Mouse (Mus musculus) small intestine, adult 2 months (tissue): ENCODE measurements around the gene Fam13a. TPM values are rescaled to one million over a fixed set of nuclear protein-coding genes. Genes with fewer than 3 reads are reported as not detected.
A peak's percentile ranks its signal among the peaks of the same experiment; 100 is the strongest.

Experiments
- H3K27ac ChIP-seq: fragments of 200-500 bp; 2 replicates; pipeline ENCODE4 v1.5.1; 2012; ENCODE audit warnings: low read depth, low read length, control low read depth, inconsistent platforms; ENCODE audit not compliant: insufficient read depth
- H3K27me3 ChIP-seq: fragments of 200-500 bp; 2 replicates; pipeline ENCODE4 v1.6.1; 2012; ENCODE audit warnings: mild to moderate bottlenecking, moderate library complexity, low read length, inconsistent platforms; ENCODE audit not compliant: control insufficient read depth, insufficient read depth
- H3K36me3 ChIP-seq: fragments of 200-500 bp; 2 replicates; pipeline ENCODE4 v1.6.1; 2012; ENCODE audit warnings: mild to moderate bottlenecking, low read length, control low read depth, inconsistent platforms; ENCODE audit not compliant: control insufficient read depth, insufficient read depth
- H3K4me1 ChIP-seq: fragments of 200-500 bp; 2 replicates; pipeline ENCODE4 v1.6.1; 2012; ENCODE audit warnings: low read length, inconsistent platforms, mixed read lengths; ENCODE audit not compliant: control insufficient read depth, insufficient read depth, insufficient read length
- H3K4me3 ChIP-seq: fragments of 200-500 bp; 2 replicates; pipeline ENCODE4 v1.5.1; 2012; ENCODE audit warnings: low read depth, mild to moderate bottlenecking, control low read depth, inconsistent platforms, low read length, moderate library complexity
- CTCF ChIP-seq: fragments of 200-500 bp; IDR thresholded peaks from 2 replicates; pipeline ENCODE4 v1.5.1; 2012; ENCODE audit warnings: low read depth, mild to moderate bottlenecking, control low read depth, inconsistent platforms, low read length, moderate library complexity, mixed read lengths; ENCODE audit not compliant: insufficient replicate concordance, insufficient read length; ENCODE audit errors: extremely low read depth
- POLR2A ChIP-seq: fragments of 200-500 bp; IDR thresholded peaks from 2 replicates; pipeline ENCODE4 v1.6.1; 2012; ENCODE audit warnings: low read depth, mild to moderate bottlenecking, control low read depth, inconsistent platforms, low read length, moderate library complexity
- WGBS: fragments of 180-500 bp; shearing (Covaris S2); methylation state at CpG from one replicate; pipeline ENCODE4 v1.1.7; 2018; 5-methylcytosine and 5-hydroxymethylcytosine counted together
- polyA plus RNA-seq: library from polyadenylated mRNA; depleted of rRNA; stranded (reverse); fragments of >200 nt; gene quantifications from 2 replicates; pipeline ENCODE4 v1.2.3, GENCODE M21; 2012

Gene Fam13a
- polyA plus RNA-seq, 1 experiment = 1.3 TPM

DNA sequence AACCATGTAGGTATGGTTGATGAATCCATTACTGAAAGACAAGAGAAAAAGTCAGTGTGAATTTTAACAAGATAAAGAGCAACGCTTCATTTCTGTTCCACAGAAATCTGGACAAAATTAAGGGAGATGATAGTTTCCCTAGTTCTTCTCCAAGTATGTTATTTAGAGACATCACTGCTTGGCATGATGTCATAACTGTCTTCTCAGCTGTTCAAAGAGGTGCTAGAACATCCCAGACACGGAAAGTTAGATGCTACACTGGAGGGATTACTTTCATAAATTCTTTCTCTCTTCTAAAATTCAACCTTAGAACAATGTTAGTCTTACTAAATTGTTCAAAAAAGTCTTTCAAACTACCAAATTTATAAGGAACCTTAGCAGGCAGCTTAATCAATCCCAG is 63.8 kb downstream of the Fam13a start:
- Histone ChIP-seq H3K4me1 (no peaks in the 10 kb centered on the region), H3K4me3 (no peak overlapping the region), H3K27ac (no peak overlapping the region), H3K36me3 (peaks cover 18% of the 10 kb centered on the region), H3K27me3 (no peaks in the 10 kb centered on the region)
- TF ChIP-seq POLR2A (no peak), CTCF (no peak)
- WGBS = 92% methylated on average over 2 of the region's 2 CpGs

DNA sequence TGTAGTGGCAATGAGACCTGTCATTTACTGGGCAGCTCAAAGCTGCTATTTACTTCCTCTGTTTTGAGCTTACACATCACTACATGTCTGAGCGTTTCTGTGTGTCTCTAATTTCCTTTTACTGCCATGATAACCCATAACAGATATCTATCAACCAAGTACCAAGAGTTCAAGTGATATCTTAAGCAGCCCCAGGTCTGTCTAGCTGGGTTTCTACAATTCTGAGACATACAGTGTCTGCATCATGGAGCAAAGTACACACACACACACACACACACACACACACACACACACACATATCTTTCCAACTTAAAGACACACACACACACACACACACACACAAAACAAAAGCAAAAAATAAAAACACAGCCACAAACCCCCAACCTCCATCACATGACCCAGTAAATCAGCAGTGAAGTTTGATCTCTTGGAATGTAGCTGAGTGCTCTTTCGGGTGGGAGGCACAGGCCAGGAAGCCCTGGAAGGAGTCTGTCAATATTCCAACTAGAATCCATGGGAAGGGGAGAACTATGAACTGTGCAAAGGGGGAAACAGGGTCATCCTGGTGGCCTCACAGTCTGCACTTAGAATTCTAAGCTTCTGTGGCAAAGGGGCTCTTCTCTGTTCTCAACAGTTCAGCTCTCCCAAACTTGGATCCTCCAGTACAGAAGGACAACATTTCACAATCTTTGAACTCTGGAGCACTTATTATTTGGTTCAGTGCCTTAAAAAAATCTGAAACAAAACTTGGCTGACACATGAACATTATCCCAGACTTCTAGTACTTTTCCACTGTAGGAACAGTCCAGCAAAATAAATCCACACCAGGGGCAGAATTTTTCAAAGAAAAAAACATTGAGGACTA is 73.0 kb downstream of the Fam13a start:
- Histone ChIP-seq H3K4me3 (no peak overlapping the region), H3K36me3 (peaks cover 23% of the 10 kb centered on the region), H3K27ac (0 out of 2 replicates have a peak overlapping the region, but pooled peaks have one; percentile 45), H3K4me1 (0 out of 2 replicates have a peak, but pooled peaks cover 2% of the 10 kb centered on the region), H3K27me3 (no peaks in the 10 kb centered on the region)
- TF ChIP-seq CTCF (no peak), POLR2A (no peak)
- 31% methylated on average over 2 of the region's 2 CpGs for WGBS

DNA sequence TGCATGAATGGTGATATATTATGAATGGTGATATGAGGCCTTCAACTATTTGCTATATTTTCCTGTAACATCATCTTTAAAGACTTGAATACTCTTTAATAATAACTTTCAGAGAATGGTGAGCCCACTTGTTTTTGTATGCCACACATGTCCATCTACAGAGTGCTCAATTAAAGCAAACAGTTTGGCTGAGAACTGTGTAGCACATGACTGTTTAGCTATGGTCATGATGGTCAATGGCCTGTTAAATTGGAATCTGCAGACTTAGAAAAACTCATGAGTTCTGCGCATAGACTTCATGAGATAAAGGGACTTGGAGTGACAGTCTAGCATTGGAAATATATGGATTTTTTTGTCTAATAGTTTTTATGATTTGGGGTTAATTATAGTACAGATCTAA is 73.9 kb downstream of the Fam13a start:
- Histone ChIP-seq H3K4me1 (0 out of 2 replicates have a peak, but pooled peaks cover 2% of the 10 kb centered on the region), H3K36me3 (peaks cover 19% of the 10 kb centered on the region), H3K27me3 (no peaks in the 10 kb centered on the region), H3K4me3 (no peak overlapping the region), H3K27ac (no peak overlapping the region)
- WGBS = 94% methylated on average over 1 of the region's 1 CpGs
- TF ChIP-seq POLR2A = no peak
- no peak for TF ChIP-seq CTCF

DNA sequence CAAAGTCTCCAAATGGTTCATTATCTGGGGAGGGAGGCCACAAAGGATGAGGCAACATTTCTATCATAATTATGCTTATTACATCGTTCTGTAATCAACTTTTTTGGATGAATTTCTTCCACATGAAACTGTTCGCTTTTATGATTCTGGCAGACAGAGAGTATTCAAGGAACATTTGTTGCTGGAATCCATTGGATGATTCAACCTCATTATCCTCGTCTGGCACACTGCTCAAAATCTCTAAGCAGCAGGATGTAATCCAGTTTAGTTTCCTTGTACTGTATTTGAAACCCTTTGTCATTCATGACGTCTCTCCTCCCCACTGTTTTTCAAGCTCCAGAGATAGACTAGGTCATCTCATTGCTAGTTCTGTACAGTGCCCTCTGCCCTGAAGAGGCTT is 77.5 kb downstream of the Fam13a start:
- peaks cover 19% of the 10 kb centered on the region for H3K36me3 ChIP-seq
- no peaks in the 10 kb centered on the region for H3K27me3 ChIP-seq
- 0 out of 2 replicates have a peak, but pooled peaks cover 2% of the 10 kb centered on the region for H3K4me1 ChIP-seq
- H3K27ac ChIP-seq = no peak overlapping the region
- H3K4me3 ChIP-seq = no peak overlapping the region
- TF ChIP-seq CTCF = no peak
- WGBS = 65% methylated on average over 4 of the region's 4 CpGs

DNA sequence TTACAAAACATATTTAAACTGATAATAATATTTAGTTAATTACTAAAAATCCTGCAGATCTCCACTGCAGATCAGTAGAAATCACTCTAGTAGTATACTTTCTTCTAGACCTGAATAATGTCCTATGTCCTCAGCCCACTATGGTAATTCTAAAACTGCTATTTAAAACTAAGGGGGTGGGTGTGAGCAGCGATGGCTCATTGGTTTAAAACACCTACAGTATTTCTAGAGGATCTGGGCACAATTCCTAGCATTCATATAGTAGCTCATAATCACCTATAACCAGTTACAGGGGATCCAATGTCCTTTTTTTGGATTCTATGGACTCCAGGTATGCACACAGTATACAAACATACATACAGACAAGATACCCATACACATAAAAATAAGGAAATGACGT is 78.1 kb downstream of the Fam13a start:
- TF ChIP-seq CTCF (no peak), POLR2A (no peak)
- Histone ChIP-seq H3K4me1 (no peaks in the 10 kb centered on the region), H3K36me3 (peaks cover 19% of the 10 kb centered on the region), H3K27me3 (no peaks in the 10 kb centered on the region), H3K27ac (no peak overlapping the region), H3K4me3 (no peak overlapping the region)
- WGBS = 63% methylated on average over 2 of the region's 2 CpGs

DNA sequence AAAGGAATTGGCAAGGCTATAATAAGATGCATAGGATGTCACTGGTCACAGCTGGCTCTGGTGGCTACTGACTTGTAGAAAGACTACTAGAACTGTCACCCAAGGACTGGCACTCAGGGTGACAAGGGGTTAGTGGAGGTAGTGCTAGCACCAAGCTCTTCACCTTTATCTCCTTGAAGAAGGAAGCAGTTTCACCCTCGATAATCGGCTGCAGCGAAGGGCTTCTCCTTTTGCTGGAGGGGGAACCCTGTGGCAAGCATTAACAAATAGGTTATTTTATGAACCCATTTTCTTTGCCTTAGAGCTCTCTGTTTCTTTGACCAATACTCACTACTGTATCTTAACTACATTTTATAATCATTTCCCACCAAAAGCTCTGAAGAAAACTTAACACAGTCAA is 80.4 kb downstream of the Fam13a start:
- no peak for TF ChIP-seq CTCF
- no peak for TF ChIP-seq POLR2A
- H3K36me3 ChIP-seq = peaks cover 21% of the 10 kb centered on the region
- no peaks in the 10 kb centered on the region for H3K27me3 ChIP-seq
- no peaks in the 10 kb centered on the region for H3K4me1 ChIP-seq
- 84% methylated on average over 3 of the region's 3 CpGs for WGBS
- H3K27ac ChIP-seq = no peak overlapping the region
- no peak overlapping the region for H3K4me3 ChIP-seq

DNA sequence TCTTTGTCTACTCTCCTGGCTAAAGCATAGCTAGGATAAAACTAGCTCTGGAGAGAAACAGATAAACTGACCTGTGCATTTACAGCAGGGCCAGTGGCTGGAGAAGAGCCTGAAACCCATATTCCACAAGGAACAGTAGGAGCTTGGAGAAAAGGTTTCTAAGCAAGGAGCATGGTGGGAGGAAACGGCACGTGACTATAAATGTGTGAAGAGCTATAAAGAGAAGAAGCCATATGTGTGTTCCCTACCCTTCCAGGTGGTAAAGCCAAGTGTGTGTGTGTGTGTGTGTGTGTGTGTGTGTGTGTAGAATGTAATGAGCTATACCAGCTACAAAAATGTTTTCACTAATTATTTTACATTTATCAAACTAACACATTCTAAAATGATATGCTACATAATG is 82.1 kb downstream of the Fam13a start:
- Histone ChIP-seq H3K4me1 (no peaks in the 10 kb centered on the region), H3K4me3 (no peak overlapping the region), H3K27ac (no peak overlapping the region), H3K27me3 (no peaks in the 10 kb centered on the region), H3K36me3 (peaks cover 20% of the 10 kb centered on the region)
- TF ChIP-seq CTCF (no peak), POLR2A (no peak)
- 94% methylated on average over 2 of the region's 2 CpGs for WGBS
